ENCODE assay signal across 19 mouse cellular contexts in genomic region chr11:3546242-3546562, GRCm38 (mm10). TPM values are rescaled to one million over a fixed set of nuclear protein-coding genes. Genes with fewer than 3 reads are reported as not detected.
A peak's percentile ranks its signal among the peaks of the same experiment; 100 is the strongest.
DNase-seq lines count a peak whose midpoint lies in the region; ATAC-seq and TF ChIP-seq lines count a peak whose summit lies in the region.
"Had no signal": no experiment of that assay in that cellular context is flagged by ENCODE, and none has a peak within 500 bp of the region (broad histone marks: within the 10 kb centered on the region; RNA-seq: fewer than 3 reads in every experiment).

No protein-coding gene starts in this region.

- no peak overlapping the region for H3K9ac ChIP-seq in heart, adult 2 months (ENCODE audit: low read depth, low read length)
- H3K9ac ChIP-seq in kidney, embryonic 15.5 days = no peak overlapping the region
- H3K9ac ChIP-seq in lung, embryonic 16.5 days (ENCODE audit: low read length) = no peak overlapping the region
- H3K9ac ChIP-seq in lung, postnatal 0 days (replicated peaks; ENCODE audit: low read depth) = no peak overlapping the region
- H3K9ac ChIP-seq in stomach, embryonic 14.5 days (replicated peaks; ENCODE audit: low read depth, low read length) = no peak overlapping the region
- H3K9ac ChIP-seq: hindbrain, embryonic 13.5 days; intestine, embryonic 15.5 days; limb, embryonic 13.5 days; midbrain, embryonic 15.5 days had no signal

- no peak for TF ChIP-seq EP300 in heart, adult 2 months (IDR thresholded peaks at IDR 0.05; ENCODE audit: insufficient read depth, low read depth, low read length)
- no peak for TF ChIP-seq EP300 in lung, postnatal 0 days (IDR thresholded peaks at IDR 0.05)

- no peaks in the 10 kb centered on the region for H3K27me3 ChIP-seq in heart, adult 2 months (ENCODE audit: control insufficient read depth, insufficient read depth, low read length)
- H3K27me3 ChIP-seq in kidney, embryonic 15.5 days = no peaks in the 10 kb centered on the region
- no peaks in the 10 kb centered on the region for H3K27me3 ChIP-seq in lung, embryonic 16.5 days (ENCODE audit: control insufficient read depth, insufficient read depth, low read depth, low read length)
- no peaks in the 10 kb centered on the region for H3K27me3 ChIP-seq in lung, postnatal 0 days (replicated peaks; ENCODE audit: insufficient read depth, low read length)
- H3K27me3 ChIP-seq in stomach, embryonic 14.5 days (ENCODE audit: control insufficient read depth, insufficient read depth, low read length) = no peaks in the 10 kb centered on the region
- H3K27me3 ChIP-seq: hindbrain, embryonic 13.5 days; intestine, embryonic 15.5 days; limb, embryonic 13.5 days; midbrain, embryonic 15.5 days; Patski had no signal

- ATAC-seq in kidney, embryonic 15.5 days (replicated peaks; ENCODE audit: low FRiP score) = no peak
- ATAC-seq in lung, embryonic 16.5 days (ENCODE audit: low read depth) = peak; percentile 13; the same call in 1 of the 2 replicates
- ATAC-seq in lung, postnatal 0 days = no peak
- no peak for ATAC-seq in stomach, embryonic 14.5 days (ENCODE audit: insufficient number of reproducible peaks, insufficient read depth, low FRiP score, low read depth)
- no peak for ATAC-seq in activated CD4-positive, CD25-positive, alpha-beta regulatory T cell, adult 4 months
- ATAC-seq: intestine, embryonic 15.5 days; midbrain, embryonic 15.5 days; Patski had no signal

- no peak for DNase-seq in heart, adult 2 months
- no peak for DNase-seq in heart, postnatal 14 days
- no peak for DNase-seq in kidney, adult 11 months
- no peak for DNase-seq in lung, postnatal 0 days (ENCODE audit: low spot score)
- DNase-seq: cerebellum, adult 11 months; cerebellum, postnatal 36 days; gastrocnemius, postnatal 14 days; thymus, adult 2 months had no signal

- no peak for TF ChIP-seq POLR2A in heart, adult 2 months (IDR thresholded peaks at IDR 0.05; ENCODE audit: insufficient read depth, low read depth, low read length)

- H3K27ac ChIP-seq in heart, adult 2 months = peak overlapping the region; percentile 65
- peak overlapping the region; percentile 48 for H3K27ac ChIP-seq in kidney, embryonic 15.5 days
- H3K27ac ChIP-seq in lung, embryonic 16.5 days (ENCODE audit: low read length) = peak overlapping the region; percentile 19; the same call in 1 of the 2 replicates
- H3K27ac ChIP-seq in lung, postnatal 0 days (ENCODE audit: low read length) = no peak overlapping the region
- peak overlapping the region; percentile 23; the same call in 1 of the 2 replicates for H3K27ac ChIP-seq in stomach, embryonic 14.5 days (ENCODE audit: low read length)
- H3K27ac ChIP-seq: hindbrain, embryonic 13.5 days; intestine, embryonic 15.5 days; left cerebral cortex, adult 2 months; limb, embryonic 13.5 days; macrophage; midbrain, embryonic 15.5 days had no signal

- intact Hi-C loops in heart, adult 2 months (cut with DNase I) = no loop called here
- intact Hi-C loops in heart, postnatal 14 days (cut with DNase I) = no loop called here

- TF ChIP-seq CTCF in heart, adult 2 months (IDR thresholded peaks at IDR 0.05) = no peak
- no peak for TF ChIP-seq CTCF in lung, postnatal 0 days (IDR thresholded peaks at IDR 0.05)

- no peak overlapping the region for H3K4me2 ChIP-seq in kidney, embryonic 15.5 days
- H3K4me2 ChIP-seq in lung, embryonic 16.5 days (ENCODE audit: low read depth, low read length) = no peak overlapping the region
- H3K4me2 ChIP-seq in lung, postnatal 0 days (replicated peaks; ENCODE audit: low read depth, low read length) = no peak overlapping the region
- no peak overlapping the region for H3K4me2 ChIP-seq in stomach, embryonic 14.5 days (replicated peaks; ENCODE audit: low read depth, low read length)
- H3K4me2 ChIP-seq: hindbrain, embryonic 13.5 days; intestine, embryonic 15.5 days; limb, embryonic 13.5 days; midbrain, embryonic 15.5 days had no signal

- H3K4me3 ChIP-seq in heart, adult 2 months = no peak overlapping the region
- H3K4me3 ChIP-seq in kidney, embryonic 15.5 days (replicated peaks) = no peak overlapping the region
- no peak overlapping the region for H3K4me3 ChIP-seq in lung, embryonic 16.5 days (ENCODE audit: low read length)
- H3K4me3 ChIP-seq in lung, postnatal 0 days (ENCODE audit: low read depth, low read length) = no peak overlapping the region
- no peak overlapping the region for H3K4me3 ChIP-seq in stomach, embryonic 14.5 days (ENCODE audit: low read depth, low read length)
- H3K4me3 ChIP-seq: hindbrain, embryonic 13.5 days; intestine, embryonic 15.5 days; left cerebral cortex, adult 2 months; limb, embryonic 13.5 days; midbrain, embryonic 15.5 days had no signal

- H3K9me3 ChIP-seq in kidney, embryonic 15.5 days (replicated peaks) = peaks cover 6% of the 10 kb centered on the region; the same call in 1 of the 2 replicates
- H3K9me3 ChIP-seq in lung, embryonic 16.5 days (ENCODE audit: control insufficient read depth, low read length) = peaks cover 4% of the 10 kb centered on the region
- H3K9me3 ChIP-seq in lung, postnatal 0 days (ENCODE audit: low read length) = no peaks in the 10 kb centered on the region
- no peaks in the 10 kb centered on the region for H3K9me3 ChIP-seq in stomach, embryonic 14.5 days (ENCODE audit: control insufficient read depth, low read depth, low read length)
- H3K9me3 ChIP-seq: hindbrain, embryonic 13.5 days; intestine, embryonic 15.5 days; midbrain, embryonic 15.5 days had no signal

- H3K36me3 ChIP-seq in heart, adult 2 months (ENCODE audit: control insufficient read depth, insufficient read depth, low read length) = no peaks in the 10 kb centered on the region
- no peaks in the 10 kb centered on the region for H3K36me3 ChIP-seq in kidney, embryonic 15.5 days
- H3K36me3 ChIP-seq in lung, embryonic 16.5 days (ENCODE audit: control insufficient read depth, insufficient read depth, low read length) = no peaks in the 10 kb centered on the region
- no peaks in the 10 kb centered on the region for H3K36me3 ChIP-seq in lung, postnatal 0 days (ENCODE audit: insufficient read depth, low read length)
- H3K36me3 ChIP-seq in stomach, embryonic 14.5 days (ENCODE audit: control insufficient read depth, insufficient read depth, low read length) = no peaks in the 10 kb centered on the region
- H3K36me3 ChIP-seq: hindbrain, embryonic 13.5 days; intestine, embryonic 15.5 days; limb, embryonic 13.5 days; midbrain, embryonic 15.5 days had no signal

- H3K4me1 ChIP-seq in heart, adult 2 months (ENCODE audit: control insufficient read depth, insufficient read depth, low read length) = peaks cover 8% of the 10 kb centered on the region
- H3K4me1 ChIP-seq in kidney, embryonic 15.5 days = peaks cover 21% of the 10 kb centered on the region
- peaks cover 15% of the 10 kb centered on the region for H3K4me1 ChIP-seq in lung, embryonic 16.5 days (replicated peaks; ENCODE audit: control insufficient read depth, insufficient read depth, low read length)
- H3K4me1 ChIP-seq in lung, postnatal 0 days (ENCODE audit: insufficient read depth, low read depth, low read length) = peaks cover 6% of the 10 kb centered on the region; the same call in 1 of the 2 replicates
- H3K4me1 ChIP-seq in stomach, embryonic 14.5 days (ENCODE audit: control insufficient read depth, insufficient read depth, low read length) = no peaks in the 10 kb centered on the region
- H3K4me1 ChIP-seq: midbrain, embryonic 15.5 days had no signal

- 52% methylated on average over 1 of the region's 1 CpGs for WGBS in heart, adult 2 months
- 18% methylated on average over 1 of the region's 1 CpGs for WGBS in kidney, embryonic 15.5 days
- WGBS in lung, embryonic 16.5 days = 10% methylated on average over 1 of the region's 1 CpGs
- 22% methylated on average over 1 of the region's 1 CpGs for WGBS in lung, postnatal 0 days
- 32% methylated on average over 1 of the region's 1 CpGs for WGBS in stomach, embryonic 14.5 days

- H3K79me2 ChIP-seq in heart, adult 2 months (replicated peaks; ENCODE audit: control insufficient read depth, insufficient read depth, low read length) = no peaks in the 10 kb centered on the region

RNA-seq across cellular contexts. Expression of gene Smtn, which starts 5.8 kb away (rescaled TPM):
- total RNA-seq in heart, adult 2 months (2021) = 100 to 1,000 TPM; 137 to 154 TPM
- polyA plus RNA-seq in heart, adult 2 months (2012; rRNA removed) = 159 and 167 TPM in 2 replicates
- total RNA-seq in heart, postnatal 14 days (2021) = 100 to 1,000 TPM; 196 to 205 TPM
- polyA plus RNA-seq in kidney, embryonic 15.5 days (2015; fragmentation: Nextera tagmentation; extraction: Ambion mirVana) = 89.1 and 110 TPM in 2 replicates
- 110 and 121 TPM in 2 replicates for polyA plus RNA-seq in lung, embryonic 16.5 days (2015; fragmentation: Nextera tagmentation; extraction: Ambion mirVana)
- 47.6 and 51.1 TPM in 2 replicates for polyA plus RNA-seq in lung, postnatal 0 days (2015; fragmentation: Nextera tagmentation; extraction: Ambion mirVana)
- polyA plus RNA-seq in stomach, embryonic 14.5 days (2014; fragmentation: Nextera tagmentation; extraction: Ambion mirVana) = 109 and 112 TPM in 2 replicates
- polyA plus RNA-seq in activated CD4-positive, CD25-positive, alpha-beta regulatory T cell, adult 4 months (2017; shearing (Covaris generic)) = 1 to 10 TPM; 1.7 to 3.4 TPM

RNA-seq across cellular contexts. Expression of gene Selenom, which starts 31.7 kb away (rescaled TPM):
- 10 to 100 TPM; 41.7 to 42.8 TPM for total RNA-seq in heart, adult 2 months (2021)
- polyA plus RNA-seq in heart, adult 2 months (2012; rRNA removed) = 67.8 and 78.3 TPM in 2 replicates
- total RNA-seq in heart, postnatal 14 days (2021) = 10 to 100 TPM; 42.1 to 44.0 TPM
- polyA plus RNA-seq in kidney, embryonic 15.5 days (2015; fragmentation: Nextera tagmentation; extraction: Ambion mirVana) = 105 and 112 TPM in 2 replicates
- 110 and 116 TPM in 2 replicates for polyA plus RNA-seq in lung, embryonic 16.5 days (2015; fragmentation: Nextera tagmentation; extraction: Ambion mirVana)
- polyA plus RNA-seq in lung, postnatal 0 days (2015; fragmentation: Nextera tagmentation; extraction: Ambion mirVana) = 60.8 and 62.8 TPM in 2 replicates
- polyA plus RNA-seq in stomach, embryonic 14.5 days (2014; fragmentation: Nextera tagmentation; extraction: Ambion mirVana) = 154 and 160 TPM in 2 replicates
- polyA plus RNA-seq in activated CD4-positive, CD25-positive, alpha-beta regulatory T cell, adult 4 months (2017; shearing (Covaris generic)) = 1 to 10 TPM; 5.2 to 8.0 TPM

RNA-seq across cellular contexts. Expression of gene Inpp5j, which starts 41.6 kb away (rescaled TPM):
- total RNA-seq in heart, adult 2 months (2021) = 10 to 100 TPM; 23.4 to 23.6 TPM
- 20.1 and 22.2 TPM in 2 replicates for polyA plus RNA-seq in heart, adult 2 months (2012; rRNA removed)
- 10 to 100 TPM; 18.9 to 21.7 TPM for total RNA-seq in heart, postnatal 14 days (2021)
- 1.4 and 2.0 TPM in 2 replicates for polyA plus RNA-seq in kidney, embryonic 15.5 days (2015; fragmentation: Nextera tagmentation; extraction: Ambion mirVana)
- polyA plus RNA-seq in lung, embryonic 16.5 days (2015; fragmentation: Nextera tagmentation; extraction: Ambion mirVana) = 1.6 and 1.7 TPM in 2 replicates
- polyA plus RNA-seq in lung, postnatal 0 days (2015; fragmentation: Nextera tagmentation; extraction: Ambion mirVana) = 0.44 and 0.58 TPM in 2 replicates
- 1.2 and 2.0 TPM in 2 replicates for polyA plus RNA-seq in stomach, embryonic 14.5 days (2014; fragmentation: Nextera tagmentation; extraction: Ambion mirVana)
- polyA plus RNA-seq in activated CD4-positive, CD25-positive, alpha-beta regulatory T cell, adult 4 months (2017; shearing (Covaris generic)) = not detected

RNA-seq across cellular contexts. Expression of gene Pla2g3, which starts 58.1 kb away (rescaled TPM):
- total RNA-seq in heart, adult 2 months (2021) = under 1 TPM in 1 of 2 experiments, not detected in 1; 0.09 TPM
- 0.23 and 0.25 TPM in 2 replicates for polyA plus RNA-seq in heart, adult 2 months (2012; rRNA removed)
- total RNA-seq in heart, postnatal 14 days (2021) = under 1 TPM; 0.10 to 0.22 TPM
- polyA plus RNA-seq in kidney, embryonic 15.5 days (2015; fragmentation: Nextera tagmentation; extraction: Ambion mirVana) = 0.44 and 0.60 TPM in 2 replicates
- polyA plus RNA-seq in lung, embryonic 16.5 days (2015; fragmentation: Nextera tagmentation; extraction: Ambion mirVana) = 0.38 and 0.52 TPM in 2 replicates
- polyA plus RNA-seq in lung, postnatal 0 days (2015; fragmentation: Nextera tagmentation; extraction: Ambion mirVana) = 0.29 and 0.30 TPM in 2 replicates
- 0.17 and 0.52 TPM in 2 replicates for polyA plus RNA-seq in stomach, embryonic 14.5 days (2014; fragmentation: Nextera tagmentation; extraction: Ambion mirVana)
- under 1 TPM; 0.22 to 0.42 TPM for polyA plus RNA-seq in activated CD4-positive, CD25-positive, alpha-beta regulatory T cell, adult 4 months (2017; shearing (Covaris generic))
- polyA plus RNA-seq: macrophage had no signal

Comparison
In these comparisons a context has a peak if more than half of its experiments do, and no peak if none do; other contexts are left out.
1. RNA of gene Smtn, which starts 5.8 kb away (polyA plus RNA-seq): 159 to 167 TPM in heart, adult 2 months, 110 to 121 TPM in lung, embryonic 16.5 days, 89.1 to 110 TPM in kidney, embryonic 15.5 days, 109 to 112 TPM in stomach, embryonic 14.5 days and 47.6 to 51.1 TPM in lung, postnatal 0 days; 1.7 to 3.4 TPM in activated CD4-positive, CD25-positive, alpha-beta regulatory T cell, adult 4 months; every median in the first group is over 10 times any median in the second.